Mouse (Mus musculus) testis, adult 2 months (tissue): ENCODE data around the gene Lmna.

Experiments
- CTCF ChIP-seq: fragments of 200-500 bp; IDR thresholded peaks from 2 replicates; pipeline ENCODE4 v1.5.1; 2012; ENCODE audit warnings: low read depth, mild to moderate bottlenecking, inconsistent platforms, low read length, moderate library complexity; ENCODE audit not compliant: control insufficient read depth, insufficient read depth, insufficient replicate concordance
- POLR2A ChIP-seq: fragments of 200-500 bp; IDR thresholded peaks from 2 replicates; pipeline ENCODE4 v1.6.1; 2012; ENCODE audit warnings: low read depth, mild to moderate bottlenecking, inconsistent platforms, low read length, moderate library complexity; ENCODE audit not compliant: control insufficient read depth

DNA sequence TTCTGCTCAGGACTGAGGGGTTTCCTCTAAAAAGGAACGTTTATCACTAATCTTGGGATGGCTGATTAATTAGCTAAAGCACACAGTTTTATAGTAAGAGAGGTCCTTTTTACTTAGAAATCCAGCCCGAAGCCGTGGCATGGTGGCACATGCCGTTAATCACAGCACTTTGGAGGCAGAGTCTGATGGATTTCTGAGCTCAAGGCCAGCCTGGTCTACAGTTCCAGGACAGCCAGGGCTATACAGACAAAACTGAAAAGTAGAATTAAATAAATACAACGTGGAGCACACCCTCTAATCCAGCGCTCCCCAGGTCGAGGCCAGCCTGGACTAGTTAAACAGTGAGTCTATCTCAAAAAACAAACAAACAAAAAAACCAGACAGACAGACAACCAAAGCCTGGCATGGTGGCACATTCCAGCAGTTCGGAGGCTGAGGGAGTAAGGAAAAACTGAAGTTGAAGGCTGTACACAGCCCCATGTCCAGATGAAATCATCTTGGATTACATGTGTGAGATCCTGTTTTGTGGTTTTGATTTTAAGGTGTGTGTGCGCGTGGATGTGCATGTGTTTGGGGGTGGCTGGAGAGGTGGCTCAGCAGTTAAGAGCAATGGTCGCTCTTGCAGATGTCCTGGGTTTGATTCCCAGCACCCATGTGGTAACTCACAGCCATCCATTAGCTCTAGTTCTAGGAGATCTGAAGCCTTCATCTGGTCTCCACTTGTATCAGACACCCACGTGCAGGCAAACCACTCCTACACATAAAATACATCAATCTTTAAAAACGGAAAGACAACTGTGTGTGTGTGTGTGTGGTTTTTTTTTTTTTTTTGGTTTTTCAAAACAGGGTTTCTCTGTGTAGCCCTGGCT is 899 bp upstream of the Lmna start:
- TF ChIP-seq POLR2A (no peak), CTCF (no peak)
